ENCODE assay signal across 15 mouse cellular contexts in the genomic region with DNA sequence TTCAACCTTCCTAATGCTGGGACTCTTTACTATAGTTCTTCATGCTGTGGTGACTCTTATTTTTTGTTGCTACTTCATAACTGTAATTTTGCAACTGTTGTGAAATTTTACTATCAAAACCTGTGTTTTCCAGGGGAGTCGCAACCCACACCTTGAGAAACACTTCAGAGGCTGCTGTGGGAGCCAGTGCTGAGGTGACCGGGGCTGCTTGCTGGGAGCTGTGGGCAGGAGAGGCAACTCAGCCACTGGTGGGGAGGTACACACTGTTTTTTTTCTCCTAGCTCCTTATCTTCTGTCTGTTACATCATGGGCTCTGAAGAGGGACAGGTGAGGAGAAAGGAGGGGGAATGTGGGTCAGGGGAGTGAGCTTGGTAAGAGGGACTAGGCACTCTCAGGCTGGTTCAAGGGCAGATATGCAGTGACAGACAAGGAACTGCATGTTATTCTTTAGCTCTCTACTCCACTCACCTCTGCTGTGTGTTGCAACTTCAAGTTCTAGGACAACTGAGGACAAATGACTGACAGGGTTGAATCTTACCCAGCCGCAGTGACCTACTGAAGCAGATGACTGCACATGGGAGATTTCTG.
"Had no signal": no experiment of that assay in that cellular context is flagged by ENCODE, and none has a peak within 500 bp of the region (broad histone marks: within the 10 kb centered on the region; RNA-seq: fewer than 3 reads in every experiment).

No protein-coding gene starts in this region.

- H3K27me3 ChIP-seq: kidney, embryonic 15.5 days; neural tube, embryonic 15.5 days had no signal

- ATAC-seq: intestine, embryonic 16.5 days had no signal

- DNase-seq: kidney, adult 2 months; kidney, postnatal 14 days; layer of hippocampus, adult 9-11 months; left cerebral cortex, postnatal 4 days; midbrain, embryonic 14.5 days; thymus, postnatal 4 days had no signal

- H3K4me1 ChIP-seq: kidney, embryonic 15.5 days had no signal

- H3K27ac ChIP-seq: kidney, embryonic 15.5 days; limb, embryonic 13.5 days; liver, embryonic 14.5 days; macrophage; midbrain, embryonic 10.5 days; neural tube, embryonic 15.5 days; stomach, postnatal 0 days had no signal

- H3K9me3 ChIP-seq: kidney, embryonic 15.5 days; limb, embryonic 13.5 days; midbrain, embryonic 10.5 days; neural tube, embryonic 15.5 days had no signal

- H3K4me2 ChIP-seq: kidney, embryonic 15.5 days; limb, embryonic 13.5 days; neural tube, embryonic 15.5 days had no signal

- H3K9ac ChIP-seq: kidney, embryonic 15.5 days; limb, embryonic 13.5 days; liver, embryonic 14.5 days; neural tube, embryonic 15.5 days had no signal

- H3K4me3 ChIP-seq: kidney, embryonic 15.5 days; limb, embryonic 13.5 days; midbrain, embryonic 10.5 days; myocyte; neural tube, embryonic 15.5 days had no signal

- H3K36me3 ChIP-seq: kidney, embryonic 15.5 days; limb, embryonic 13.5 days; midbrain, embryonic 10.5 days; neural tube, embryonic 15.5 days had no signal
